Mouse (Mus musculus) retina, embryonic 14.5 days (tissue): Measurements from ENCODE around the gene Ttll5.

Experiments used
- DNase-seq: peaks from one replicate; pipeline ENCODE4 v3.0.0-alpha.2; 2015; ENCODE audit warnings: low spot score

Ttll5 gene

GRCm38 (mm10) chr12:85969571-85969970 is 145.1 kb downstream of the Ttll5 start:
- DNase-seq, result no peak

GRCm38 (mm10) chr12:85970191-85970590 is 145.7 kb downstream of the Ttll5 start:
- no peak for DNase-seq

GRCm38 (mm10) chr12:85970803-85971202 is 146.3 kb downstream of the Ttll5 start:
- no peak for DNase-seq

GRCm38 (mm10) chr12:85971655-85972054 is 147.2 kb downstream of the Ttll5 start:
- no peak for DNase-seq

GRCm38 (mm10) chr12:85973526-85973925 is 149.1 kb downstream of the Ttll5 start:
- DNase-seq, result no peak

- DNase-seq, result no peak
Observed at GRCm38 (mm10) chr12:85974030-85974429, 149.6 kb downstream of the Ttll5 start.

- DNase-seq, result no peak
Observed at GRCm38 (mm10) chr12:85979996-85980395, 155.5 kb downstream of the Ttll5 start.

- DNase-seq, result no peak
Observed at GRCm38 (mm10) chr12:85985524-85985923, 161.1 kb downstream of the Ttll5 start.

GRCm38 (mm10) chr12:85986024-85986423 is 161.6 kb downstream of the Ttll5 start:
- no peak for DNase-seq

- no peak for DNase-seq
Observed at GRCm38 (mm10) chr12:85986540-85987443, 162.3 kb downstream of the Ttll5 start.

GRCm38 (mm10) chr12:85987444-85987889 is 163.0 kb downstream of the Ttll5 start:
- no peak for DNase-seq

- no peak for DNase-seq
Observed at GRCm38 (mm10) chr12:85988121-85988520, 163.7 kb downstream of the Ttll5 start.

GRCm38 (mm10) chr12:85988818-85989377 is 164.4 kb downstream of the Ttll5 start:
- DNase-seq, result no peak

- DNase-seq, result no peak
Observed at GRCm38 (mm10) chr12:85992013-85992837, 167.8 kb downstream of the Ttll5 start.

GRCm38 (mm10) chr12:85992838-85993234 is 168.4 kb downstream of the Ttll5 start:
- no peak for DNase-seq

GRCm38 (mm10) chr12:85993790-85994360 is 169.4 kb downstream of the Ttll5 start:
- DNase-seq, result no peak

- peak; percentile 13 for DNase-seq
Observed at GRCm38 (mm10) chr12:86000641-86001073, 176.2 kb downstream of the Ttll5 start.

GRCm38 (mm10) chr12:86001120-86001655 is 176.7 kb downstream of the Ttll5 start:
- no peak for DNase-seq

- DNase-seq, result no peak
Observed at GRCm38 (mm10) chr12:86004627-86005026, 180.2 kb downstream of the Ttll5 start.

- DNase-seq, result no peak
Observed at GRCm38 (mm10) chr12:86007377-86007776, 182.9 kb downstream of the Ttll5 start.

GRCm38 (mm10) chr12:86010656-86011055 is 186.2 kb downstream of the Ttll5 start:
- no peak for DNase-seq

- no peak for DNase-seq
Observed at GRCm38 (mm10) chr12:86012195-86012594, 187.7 kb downstream of the Ttll5 start.
